Mouse (Mus musculus): ENCODE results near the gene Slc35f4.

DNA sequence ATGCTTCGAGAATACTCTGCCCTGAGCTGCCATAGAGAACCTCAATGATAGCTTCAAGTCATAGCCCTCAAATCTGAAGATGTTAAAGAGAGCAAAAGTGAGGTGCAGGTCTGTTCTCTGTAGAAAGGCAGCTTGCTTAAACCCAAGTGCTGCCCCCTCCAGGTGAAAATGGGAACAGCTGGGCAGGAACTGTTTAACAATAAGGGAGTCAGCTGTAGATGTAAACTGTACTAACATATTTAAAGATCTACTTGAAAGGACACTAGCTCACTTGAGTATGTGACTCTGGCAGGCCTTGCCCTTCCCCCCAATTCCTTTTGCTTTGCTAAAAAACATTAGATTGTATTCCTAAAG lies 177.0 kb downstream of the Slc35f4 start:
- TF ChIP-seq CTCF (IDR thresholded peaks at IDR 0.05; ENCODE audit: extremely low read depth, insufficient read depth, insufficient read length, insufficient replicate concordance) (no peak), POLR2A (IDR thresholded peaks at IDR 0.05; ENCODE audit: low read depth, low read length) (no peak)

Measured in spleen, adult 2 months (tissue).